Mouse (Mus musculus): Measurements from ENCODE around the gene Tmcc3. TPM values are rescaled to one million over a fixed set of nuclear protein-coding genes. Genes with fewer than 3 reads are reported as not detected.

Tmcc3 gene
- polyA plus RNA-seq, 1 experiment: 0.01 TPM

- TF ChIP-seq TAL1 (IDR thresholded peaks at IDR 0.05; ENCODE audit: low read length): no peak
- TF ChIP-seq GATA1 (IDR thresholded peaks at IDR 0.05; ENCODE audit: low read length): no peak
- no peaks in the 10 kb centered on the region for H3K4me1 ChIP-seq (ENCODE audit: control insufficient read depth)
- H3K36me3 ChIP-seq (ENCODE audit: control insufficient read depth): no peaks in the 10 kb centered on the region
- no peaks in the 10 kb centered on the region for H3K27me3 ChIP-seq (ENCODE audit: control insufficient read depth)
- no peak overlapping the region for H3K4me3 ChIP-seq (replicated peaks)
- H3K9me3 ChIP-seq (ENCODE audit: control insufficient read depth, low read length): no peaks in the 10 kb centered on the region; the same call in 1 of the 2 replicates
Measured at GRCm38 (mm10) chr10:94397833-94398596, 86.3 kb downstream of the Tmcc3 start.

- Histone ChIP-seq H3K4me3 (replicated peaks) (no peak overlapping the region), H3K27me3 (ENCODE audit: control insufficient read depth) (no peaks in the 10 kb centered on the region), H3K4me1 (ENCODE audit: control insufficient read depth) (no peaks in the 10 kb centered on the region), H3K9me3 (ENCODE audit: control insufficient read depth, low read length) (no peaks in the 10 kb centered on the region), H3K36me3 (ENCODE audit: control insufficient read depth) (no peaks in the 10 kb centered on the region)
- no peak for TF ChIP-seq TAL1 (IDR thresholded peaks at IDR 0.05; ENCODE audit: low read length)
- no peak for TF ChIP-seq GATA1 (IDR thresholded peaks at IDR 0.05; ENCODE audit: low read length)
Measured at GRCm38 (mm10) chr10:94400895-94401294, 89.1 kb downstream of the Tmcc3 start.

- no peaks in the 10 kb centered on the region for H3K4me1 ChIP-seq (ENCODE audit: control insufficient read depth)
- no peaks in the 10 kb centered on the region for H3K36me3 ChIP-seq (ENCODE audit: control insufficient read depth)
- no peak for TF ChIP-seq TAL1 (IDR thresholded peaks at IDR 0.05; ENCODE audit: low read length)
- TF ChIP-seq GATA1 (IDR thresholded peaks at IDR 0.05; ENCODE audit: low read length): no peak
- no peak overlapping the region for H3K4me3 ChIP-seq (replicated peaks)
- no peaks in the 10 kb centered on the region for H3K9me3 ChIP-seq (ENCODE audit: control insufficient read depth, low read length)
- H3K27me3 ChIP-seq (ENCODE audit: control insufficient read depth): no peaks in the 10 kb centered on the region
Measured at GRCm38 (mm10) chr10:94405456-94405855, 93.7 kb downstream of the Tmcc3 start.

- Histone ChIP-seq H3K4me3 (replicated peaks) (no peak overlapping the region), H3K36me3 (ENCODE audit: control insufficient read depth) (no peaks in the 10 kb centered on the region), H3K4me1 (ENCODE audit: control insufficient read depth) (no peaks in the 10 kb centered on the region), H3K9me3 (ENCODE audit: control insufficient read depth, low read length) (no peaks in the 10 kb centered on the region), H3K27me3 (ENCODE audit: control insufficient read depth) (no peaks in the 10 kb centered on the region)
- TF ChIP-seq GATA1 (IDR thresholded peaks at IDR 0.05; ENCODE audit: low read length) (no peak), TAL1 (IDR thresholded peaks at IDR 0.05; ENCODE audit: low read length) (no peak)
Measured at GRCm38 (mm10) chr10:94406821-94407220, 95.1 kb downstream of the Tmcc3 start.

GRCm38 (mm10) chr10:94408356-94409146, 96.8 kb downstream of the Tmcc3 start:
- Histone ChIP-seq H3K27me3 (ENCODE audit: control insufficient read depth) (no peaks in the 10 kb centered on the region), H3K4me3 (replicated peaks) (no peak overlapping the region), H3K4me1 (ENCODE audit: control insufficient read depth) (no peaks in the 10 kb centered on the region), H3K9me3 (ENCODE audit: control insufficient read depth, low read length) (no peaks in the 10 kb centered on the region), H3K36me3 (ENCODE audit: control insufficient read depth) (no peaks in the 10 kb centered on the region)
- TF ChIP-seq GATA1 (IDR thresholded peaks at IDR 0.05; ENCODE audit: low read length) (no peak), TAL1 (IDR thresholded peaks at IDR 0.05; ENCODE audit: low read length) (no peak)

- no peak for TF ChIP-seq GATA1 (IDR thresholded peaks at IDR 0.05; ENCODE audit: low read length)
Measured at GRCm38 (mm10) chr10:94409661-94410060, 97.9 kb downstream of the Tmcc3 start.

GRCm38 (mm10) chr10:94411594-94411993, 99.8 kb downstream of the Tmcc3 start:
- H3K4me3 ChIP-seq (replicated peaks): no peak overlapping the region
- H3K36me3 ChIP-seq (ENCODE audit: control insufficient read depth): no peaks in the 10 kb centered on the region
- no peaks in the 10 kb centered on the region for H3K9me3 ChIP-seq (ENCODE audit: control insufficient read depth, low read length)
- peaks cover 4% of the 10 kb centered on the region for H3K27me3 ChIP-seq (ENCODE audit: control insufficient read depth)
- no peaks in the 10 kb centered on the region for H3K4me1 ChIP-seq (ENCODE audit: control insufficient read depth)
- TF ChIP-seq TAL1 (IDR thresholded peaks at IDR 0.05; ENCODE audit: low read length): no peak
- no peak for TF ChIP-seq GATA1 (IDR thresholded peaks at IDR 0.05; ENCODE audit: low read length)

More at GRCm38 (mm10) chr10:94409661-94410060, 97.9 kb downstream of the Tmcc3 start:
- Histone ChIP-seq H3K9me3 (ENCODE audit: control insufficient read depth, low read length) (no peaks in the 10 kb centered on the region), H3K36me3 (ENCODE audit: control insufficient read depth) (no peaks in the 10 kb centered on the region), H3K4me3 (replicated peaks) (no peak overlapping the region), H3K4me1 (ENCODE audit: control insufficient read depth) (no peaks in the 10 kb centered on the region), H3K27me3 (ENCODE audit: control insufficient read depth) (no peaks in the 10 kb centered on the region)

- Histone ChIP-seq H3K9me3 (ENCODE audit: control insufficient read depth, low read length) (no peaks in the 10 kb centered on the region), H3K36me3 (ENCODE audit: control insufficient read depth) (no peaks in the 10 kb centered on the region), H3K27me3 (ENCODE audit: control insufficient read depth) (peaks cover 4% of the 10 kb centered on the region), H3K4me1 (ENCODE audit: control insufficient read depth) (no peaks in the 10 kb centered on the region), H3K4me3 (replicated peaks) (no peak overlapping the region)
- TF ChIP-seq TAL1 (IDR thresholded peaks at IDR 0.05; ENCODE audit: low read length) (no peak), GATA1 (IDR thresholded peaks at IDR 0.05; ENCODE audit: low read length) (no peak)
Measured at GRCm38 (mm10) chr10:94413770-94414651, 102.3 kb downstream of the Tmcc3 start.

Data from erythroblast, embryonic 14.5 days (primary cell).